Mouse (Mus musculus) midbrain, embryonic 11.5 days (tissue): ENCODE results near the gene Wnt6. TPM values are rescaled to one million over a fixed set of nuclear protein-coding genes. Genes with fewer than 3 reads are reported as not detected.

ENCODE experiments used
- ATAC-seq: fragments of 200-750 bp; cut with Nextera tagmentation; 2 replicates; pipeline ENCODE4 v1.8.0; 2017; ENCODE audit warnings: moderate TSS enrichment, moderate library complexity; ENCODE audit not compliant: low FRiP score
- DNase-seq: peaks from one replicate; pipeline ENCODE4 v3.0.0; 2015; ENCODE audit warnings: low spot score; ENCODE audit errors: missing footprints
- H3K27ac ChIP-seq: fragments of 300-500 bp; sonication (generic); 2 replicates; pipeline ENCODE4 v1.5.1; 2014; ENCODE audit warnings: low read depth, low read length
- H3K27me3 ChIP-seq: fragments of 300-500 bp; sonication (generic); 2 replicates; pipeline ENCODE4 v1.6.1; 2014; ENCODE audit warnings: mild to moderate bottlenecking, low read length, moderate library complexity, mixed read lengths; ENCODE audit not compliant: control insufficient read depth, insufficient read depth
- H3K36me3 ChIP-seq: fragments of 300-500 bp; sonication (generic); 2 replicates; pipeline ENCODE4 v1.6.1; 2014; ENCODE audit warnings: mild to moderate bottlenecking, low read length, moderate library complexity, mixed read lengths; ENCODE audit not compliant: control insufficient read depth, insufficient read depth
- H3K4me1 ChIP-seq: fragments of 300-500 bp; sonication (generic); 2 replicates; pipeline ENCODE4 v1.6.1; 2014; ENCODE audit warnings: low read length; ENCODE audit not compliant: control insufficient read depth, insufficient read depth
- H3K4me2 ChIP-seq: fragments of 300-500 bp; sonication (generic); 2 replicates; pipeline ENCODE4 v1.6.1; 2014; ENCODE audit warnings: mild to moderate bottlenecking, moderate library complexity
- H3K4me3 ChIP-seq: fragments of 300-500 bp; sonication (generic); 2 replicates; pipeline ENCODE4 v1.5.1; 2014; ENCODE audit warnings: low read depth, low read length
- H3K9ac ChIP-seq: fragments of 300-500 bp; sonication (generic); 2 replicates; pipeline ENCODE4 v1.6.1; 2014; ENCODE audit warnings: low read length
- H3K9me3 ChIP-seq: fragments of 300-500 bp; sonication (generic); 2 replicates; pipeline ENCODE4 v1.6.1; 2016; ENCODE audit warnings: low read length; ENCODE audit not compliant: control insufficient read depth
- WGBS: fragments of 180-500 bp; shearing (Covaris S2); extraction: QIAGEN DNeasy Blood & Tissue Kit; methylation state at CpG from one replicate; pipeline ENCODE4 v1.1.7; 2014; 5-methylcytosine and 5-hydroxymethylcytosine counted together
- polyA plus RNA-seq: library from polyadenylated mRNA; unstranded; fragments of >200 nt; fragmentation: Nextera tagmentation; extraction: Ambion mirVana; gene quantifications from 2 replicates; pipeline ENCODE4 v1.2.1, GENCODE M21; 2014

Wnt6 gene
- polyA plus RNA-seq, 1 experiment from 2014 or later, result 3.4 TPM

GRCm38 (mm10) chr1:74749301-74749700, 22.4 kb upstream of the Wnt6 start:
- no peak for ATAC-seq
- no peak overlapping the region for H3K27ac ChIP-seq
- H3K4me3 ChIP-seq, result no peak overlapping the region
- H3K9me3 ChIP-seq, result no peaks in the 10 kb centered on the region
- no peaks in the 10 kb centered on the region for H3K4me1 ChIP-seq
- no peak overlapping the region for H3K4me2 ChIP-seq
- 69% methylated on average over 7 of the region's 7 CpGs for WGBS
- H3K9ac ChIP-seq, result no peak overlapping the region
- no peaks in the 10 kb centered on the region for H3K36me3 ChIP-seq
- peaks cover 2% of the 10 kb centered on the region; the same call in 1 of the 2 replicates for H3K27me3 ChIP-seq
- no peak for DNase-seq

- no peaks in the 10 kb centered on the region for H3K36me3 ChIP-seq
- DNase-seq (no peak), ATAC-seq (no peak)
- H3K4me2 ChIP-seq, result no peak overlapping the region
- H3K9me3 ChIP-seq, result no peaks in the 10 kb centered on the region
- H3K4me1 ChIP-seq, result no peaks in the 10 kb centered on the region
- 86% methylated on average over 4 of the region's 4 CpGs for WGBS
- no peak overlapping the region for H3K4me3 ChIP-seq
- no peak overlapping the region for H3K27ac ChIP-seq
- peaks cover 2% of the 10 kb centered on the region; the same call in 1 of the 2 replicates for H3K27me3 ChIP-seq
- H3K9ac ChIP-seq, result no peak overlapping the region
These were observed 21.0 kb upstream of the Wnt6 start for GRCm38 (mm10) chr1:74750683-74751082.

GRCm38 (mm10) chr1:74752150-74752549, 19.5 kb upstream of the Wnt6 start:
- DNase-seq (no peak), ATAC-seq (no peak)
- no peaks in the 10 kb centered on the region for H3K4me1 ChIP-seq
- H3K36me3 ChIP-seq, result no peaks in the 10 kb centered on the region
- no peaks in the 10 kb centered on the region for H3K9me3 ChIP-seq
- H3K4me3 ChIP-seq, result no peak overlapping the region
- WGBS, result 88% methylated on average over 8 of the region's 8 CpGs
- no peak overlapping the region for H3K27ac ChIP-seq
- H3K4me2 ChIP-seq, result no peak overlapping the region
- H3K27me3 ChIP-seq, result peaks cover 2% of the 10 kb centered on the region; the same call in 1 of the 2 replicates
- H3K9ac ChIP-seq, result no peak overlapping the region

GRCm38 (mm10) chr1:74752833-74753232, 18.9 kb upstream of the Wnt6 start:
- 94% methylated on average over 3 of the region's 3 CpGs for WGBS
- no peak for ATAC-seq

GRCm38 (mm10) chr1:74753266-74753974, 18.3 kb upstream of the Wnt6 start:
- no peaks in the 10 kb centered on the region for H3K4me1 ChIP-seq
- H3K36me3 ChIP-seq, result no peaks in the 10 kb centered on the region
- H3K27me3 ChIP-seq, result no peaks in the 10 kb centered on the region
- H3K9me3 ChIP-seq, result no peaks in the 10 kb centered on the region
- no peak overlapping the region for H3K27ac ChIP-seq
- no peak overlapping the region for H3K9ac ChIP-seq
- WGBS, result 90% methylated on average over 8 of the region's 8 CpGs
- DNase-seq, result no peak
- no peak overlapping the region for H3K4me3 ChIP-seq
- H3K4me2 ChIP-seq, result no peak overlapping the region
- ATAC-seq, result no peak

More at GRCm38 (mm10) chr1:74752833-74753232, 18.9 kb upstream of the Wnt6 start:
- no peak for DNase-seq
- Histone ChIP-seq H3K4me1 (no peaks in the 10 kb centered on the region), H3K4me2 (no peak overlapping the region), H3K27ac (no peak overlapping the region), H3K27me3 (no peaks in the 10 kb centered on the region; the same call in 1 of the 2 replicates), H3K36me3 (no peaks in the 10 kb centered on the region), H3K9me3 (no peaks in the 10 kb centered on the region), H3K4me3 (no peak overlapping the region), H3K9ac (no peak overlapping the region)

GRCm38 (mm10) chr1:74754175-74754785, 17.4 kb upstream of the Wnt6 start:
- DNase-seq, result no peak

GRCm38 (mm10) chr1:74759773-74760172, 11.9 kb upstream of the Wnt6 start:
- no peak overlapping the region for H3K4me3 ChIP-seq
- H3K27me3 ChIP-seq, result no peaks in the 10 kb centered on the region; the same call in 1 of the 2 replicates
- no peak overlapping the region for H3K27ac ChIP-seq
- no peak overlapping the region for H3K4me2 ChIP-seq
- H3K36me3 ChIP-seq, result no peaks in the 10 kb centered on the region
- 29% methylated on average over 4 of the region's 4 CpGs for whole genome bisulfite sequencing
- H3K9me3 ChIP-seq, result no peaks in the 10 kb centered on the region
- 0 out of 2 replicates have a peak, but pooled peaks have one; percentile 19 for ATAC-seq
- H3K9ac ChIP-seq, result no peak overlapping the region
- DNase-seq, result peak; percentile 86
- no peaks in the 10 kb centered on the region for H3K4me1 ChIP-seq

More at GRCm38 (mm10) chr1:74754175-74754785, 17.4 kb upstream of the Wnt6 start:
- H3K9ac ChIP-seq, result no peak overlapping the region
- H3K36me3 ChIP-seq, result no peaks in the 10 kb centered on the region
- no peak overlapping the region for H3K27ac ChIP-seq
- no peaks in the 10 kb centered on the region for H3K27me3 ChIP-seq
- no peaks in the 10 kb centered on the region for H3K4me1 ChIP-seq
- H3K4me3 ChIP-seq, result no peak overlapping the region
- no peak for ATAC-seq
- H3K4me2 ChIP-seq, result no peak overlapping the region
- 68% methylated on average over 5 of the region's 5 CpGs for WGBS
- no peaks in the 10 kb centered on the region for H3K9me3 ChIP-seq

GRCm38 (mm10) chr1:74763081-74763480, 8.6 kb upstream of the Wnt6 start:
- WGBS, result 5% methylated on average over 6 of the region's 6 CpGs

GRCm38 (mm10) chr1:74770727-74771466, 795 bp upstream of the Wnt6 start:
- H3K4me1 ChIP-seq, result peaks cover 22% of the 10 kb centered on the region

More at GRCm38 (mm10) chr1:74763081-74763480, 8.6 kb upstream of the Wnt6 start:
- Histone ChIP-seq H3K9ac (no peak overlapping the region), H3K4me3 (no peak overlapping the region), H3K4me1 (no peaks in the 10 kb centered on the region), H3K9me3 (no peaks in the 10 kb centered on the region), H3K36me3 (no peaks in the 10 kb centered on the region), H3K4me2 (no peak overlapping the region), H3K27ac (no peak overlapping the region), H3K27me3 (peaks cover 6% of the 10 kb centered on the region)
- ATAC-seq (no peak), DNase-seq (peak; percentile 93)

More at GRCm38 (mm10) chr1:74770727-74771466, 795 bp upstream of the Wnt6 start:
- DNase-seq (peak; percentile 95), ATAC-seq (no peak)
- Histone ChIP-seq H3K4me2 (peak overlapping the region; percentile 74), H3K9ac (no peak overlapping the region), H3K36me3 (no peaks in the 10 kb centered on the region), H3K9me3 (no peaks in the 10 kb centered on the region), H3K4me3 (peak overlapping the region; percentile 47), H3K27me3 (peaks cover 75% of the 10 kb centered on the region), H3K27ac (no peak overlapping the region)
- under 1% methylated on average over 35 of the region's 35 CpGs for WGBS
